Mouse (Mus musculus) heart, embryonic 11.5 days (tissue): ENCODE results near the gene Fgf16. TPM values are rescaled to one million over a fixed set of nuclear protein-coding genes. Genes with fewer than 3 reads are reported as not detected.
A peak's percentile ranks its signal among the peaks of the same experiment; 100 is the strongest.

Source experiments
- ATAC-seq: fragments of 200-750 bp; cut with Nextera tagmentation; replicated peaks from 2 replicates; pipeline ENCODE4 v1.8.0; 2017; ENCODE audit warnings: moderate library complexity; ENCODE audit not compliant: insufficient number of reproducible peaks, low FRiP score, low TSS enrichment
- H3K27ac ChIP-seq: fragments of 300-500 bp; sonication (generic); 2 replicates; pipeline ENCODE4 v1.5.1; 2014; ENCODE audit warnings: mild to moderate bottlenecking, low read depth, low read length
- H3K27me3 ChIP-seq: fragments of 300-500 bp; sonication (generic); 2 replicates; pipeline ENCODE4 v1.6.1; 2014; ENCODE audit warnings: mild to moderate bottlenecking, low read length, mixed read lengths; ENCODE audit not compliant: control insufficient read depth, insufficient read depth
- H3K36me3 ChIP-seq: fragments of 300-500 bp; sonication (generic); 2 replicates; pipeline ENCODE4 v1.6.1; 2014; ENCODE audit warnings: mild to moderate bottlenecking, low read length, moderate library complexity, mixed read lengths; ENCODE audit not compliant: control insufficient read depth, insufficient read depth
- H3K4me1 ChIP-seq: fragments of 300-500 bp; sonication (generic); 2 replicates; pipeline ENCODE4 v1.6.1; 2014; ENCODE audit warnings: low read length; ENCODE audit not compliant: control insufficient read depth, insufficient read depth
- H3K4me2 ChIP-seq: fragments of 300-500 bp; sonication (generic); 2 replicates; pipeline ENCODE4 v1.6.1; 2014; ENCODE audit warnings: mild to moderate bottlenecking, moderate library complexity
- H3K4me3 ChIP-seq: fragments of 300-500 bp; sonication (generic); 2 replicates; pipeline ENCODE4 v1.5.1; 2014; ENCODE audit warnings: low read depth, low read length
- H3K9ac ChIP-seq: fragments of 300-500 bp; sonication (generic); 2 replicates; pipeline ENCODE4 v1.6.1; 2014; ENCODE audit warnings: mild to moderate bottlenecking, low read depth, low read length, moderate library complexity
- H3K9me3 ChIP-seq: fragments of 300-500 bp; sonication (generic); replicated peaks from 2 replicates; pipeline ENCODE4 v1.6.1; 2016; ENCODE audit warnings: low read length; ENCODE audit not compliant: control insufficient read depth
- WGBS: fragments of 180-500 bp; shearing (Covaris S2); extraction: QIAGEN DNeasy Blood & Tissue Kit; methylation state at CpG from one replicate; pipeline ENCODE4 v1.1.7; 2014; ENCODE audit not compliant: insufficient replicate concordance; 5-methylcytosine and 5-hydroxymethylcytosine counted together
- polyA plus RNA-seq: library from polyadenylated mRNA; unstranded; fragments of >200 nt; fragmentation: Nextera tagmentation; extraction: Ambion mirVana; gene quantifications from 2 replicates; pipeline ENCODE4 v1.2.1, GENCODE M21; 2014

The Fgf16 gene
- polyA plus RNA-seq, 1 experiment from 2014 or later = not detected

GRCm38 (mm10) chrX:105765005-105765706, 1.1 kb downstream of the Fgf16 start:
- no peak for ATAC-seq
- no peaks in the 10 kb centered on the region for H3K9me3 ChIP-seq
- peak overlapping the region; percentile 46 for H3K4me3 ChIP-seq
- peaks cover 34% of the 10 kb centered on the region for H3K27me3 ChIP-seq
- H3K4me1 ChIP-seq = peaks cover 3% of the 10 kb centered on the region; the same call in 1 of the 2 replicates
- peak overlapping the region; percentile 72 for H3K4me2 ChIP-seq
- no peaks in the 10 kb centered on the region for H3K36me3 ChIP-seq
- no peak overlapping the region for H3K9ac ChIP-seq
- 12% methylated on average over 25 of the region's 36 CpGs for WGBS
- H3K27ac ChIP-seq = no peak overlapping the region

DNA sequence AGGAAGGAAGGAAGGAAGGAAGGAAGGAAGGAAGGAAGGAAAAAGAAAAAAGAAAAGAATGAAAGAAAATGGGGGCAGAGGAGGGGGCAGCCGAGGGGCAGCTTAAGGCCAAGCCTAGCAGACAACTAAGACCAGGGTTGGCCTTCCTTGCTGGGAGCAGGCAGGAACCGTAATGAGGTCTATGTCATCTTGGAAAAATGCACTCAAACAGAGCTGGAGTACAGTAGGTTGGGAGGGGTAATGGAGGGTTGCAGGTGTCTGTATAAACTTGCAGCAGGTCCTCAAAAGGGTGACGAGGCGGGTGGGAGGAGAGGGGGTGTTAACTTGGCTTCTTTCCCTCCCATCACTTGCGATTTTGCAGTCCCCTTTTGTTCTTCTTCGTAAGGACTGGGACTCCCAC, 1.9 kb downstream of the Fgf16 start:
- 25% methylated on average over 6 of the region's 6 CpGs for whole genome bisulfite sequencing

GRCm38 (mm10) chrX:105767177-105767764, 3.2 kb downstream of the Fgf16 start:
- H3K27me3 ChIP-seq = peaks cover 35% of the 10 kb centered on the region
- H3K9me3 ChIP-seq = no peaks in the 10 kb centered on the region
- H3K4me3 ChIP-seq = no peak overlapping the region
- no peaks in the 10 kb centered on the region for H3K36me3 ChIP-seq
- H3K4me2 ChIP-seq = no peak overlapping the region
- no peak for ATAC-seq
- H3K4me1 ChIP-seq = peaks cover 3% of the 10 kb centered on the region; the same call in 1 of the 2 replicates
- no peak overlapping the region for H3K27ac ChIP-seq
- no peak overlapping the region for H3K9ac ChIP-seq
- WGBS = 28% methylated on average over 9 of the region's 9 CpGs

More for the DNA sequence above, 1.9 kb downstream of the Fgf16 start:
- Histone ChIP-seq H3K4me2 (no peak overlapping the region), H3K27me3 (peaks cover 36% of the 10 kb centered on the region), H3K4me3 (no peak overlapping the region), H3K4me1 (peaks cover 3% of the 10 kb centered on the region; the same call in 1 of the 2 replicates), H3K27ac (no peak overlapping the region), H3K9me3 (no peaks in the 10 kb centered on the region), H3K36me3 (no peaks in the 10 kb centered on the region), H3K9ac (no peak overlapping the region)
- ATAC-seq = no peak

DNA sequence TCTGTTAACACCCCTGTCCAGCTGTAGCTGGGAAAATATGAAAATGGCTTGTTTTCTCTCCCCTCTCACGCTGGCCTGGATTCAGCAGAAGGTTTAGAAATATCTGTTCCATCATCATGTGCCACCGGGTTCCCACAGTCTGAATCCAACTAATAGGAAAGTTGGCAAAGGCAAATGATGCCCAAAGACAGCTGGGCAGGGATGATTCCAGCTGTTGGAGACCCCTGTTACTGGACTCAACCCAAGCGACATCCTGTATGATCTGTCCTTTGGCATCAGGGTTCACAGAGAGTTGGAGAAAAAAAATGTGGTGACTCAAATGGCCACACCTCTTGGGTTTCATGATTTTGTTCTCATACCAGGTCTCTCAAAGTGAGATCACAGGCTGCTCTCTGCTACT, 3.9 kb downstream of the Fgf16 start:
- H3K36me3 ChIP-seq = no peaks in the 10 kb centered on the region
- H3K27me3 ChIP-seq = peaks cover 29% of the 10 kb centered on the region
- peaks cover 3% of the 10 kb centered on the region; the same call in 1 of the 2 replicates for H3K4me1 ChIP-seq
- H3K4me2 ChIP-seq = no peak overlapping the region
- WGBS = 74% methylated on average over 3 of the region's 3 CpGs
- H3K4me3 ChIP-seq = no peak overlapping the region
- no peak for ATAC-seq
- no peak overlapping the region for H3K9ac ChIP-seq
- H3K9me3 ChIP-seq = no peaks in the 10 kb centered on the region
- no peak overlapping the region for H3K27ac ChIP-seq

DNA sequence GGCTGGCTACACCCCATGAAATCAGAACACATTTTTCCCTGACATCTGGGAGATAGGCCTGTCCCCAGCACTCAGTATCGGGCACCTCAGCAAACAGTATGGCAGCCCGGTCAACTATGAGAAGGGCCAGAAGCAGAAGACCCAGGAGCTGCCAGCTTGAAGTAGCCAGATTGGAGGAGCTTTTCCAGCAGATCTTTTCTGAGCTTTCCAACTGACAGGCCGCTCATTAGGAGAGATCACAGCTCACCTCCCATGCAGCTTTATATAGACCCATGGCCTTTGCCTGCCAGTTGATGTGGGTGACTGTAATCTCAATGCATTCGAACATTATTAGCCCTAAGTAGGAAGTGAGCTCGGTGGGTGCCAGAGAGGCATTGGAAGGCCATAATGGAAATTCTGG, 9.2 kb downstream of the Fgf16 start:
- no peak for ATAC-seq
- 67% methylated on average over 5 of the region's 5 CpGs for WGBS
- no peak overlapping the region for H3K27ac ChIP-seq

DNA sequence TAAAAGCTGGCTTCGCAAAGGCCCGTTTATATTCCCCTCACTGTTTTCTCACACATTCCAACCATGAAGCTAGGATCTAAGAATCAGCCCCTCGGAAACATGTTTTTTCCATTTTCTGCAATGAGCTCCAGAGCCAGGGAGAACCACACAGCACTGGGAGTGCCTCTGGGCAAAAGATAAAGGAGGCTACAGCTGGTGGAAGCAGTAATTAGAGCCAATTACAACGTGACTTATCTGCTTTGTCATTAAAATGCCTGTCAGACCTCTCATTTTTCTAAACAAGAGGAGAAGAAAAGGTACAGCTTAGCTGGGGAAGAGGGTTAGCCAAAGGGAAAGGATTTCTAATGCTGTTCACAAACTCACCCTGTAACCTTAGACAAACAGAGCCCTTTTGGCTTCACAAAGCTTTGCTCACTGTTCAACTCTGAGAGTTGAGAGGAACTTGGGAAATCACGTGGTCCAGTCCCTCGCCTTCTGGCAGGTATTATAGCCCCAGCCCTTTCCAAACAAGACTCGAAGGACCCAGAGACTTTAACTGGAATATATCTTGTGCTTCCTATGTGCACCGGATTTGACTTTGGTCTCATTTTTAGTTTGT, 30.8 kb downstream of the Fgf16 start:
- H3K4me1 ChIP-seq = no peaks in the 10 kb centered on the region
- H3K9me3 ChIP-seq = no peaks in the 10 kb centered on the region
- no peak overlapping the region for H3K9ac ChIP-seq
- no peak overlapping the region for H3K27ac ChIP-seq
- no peak for ATAC-seq
- H3K36me3 ChIP-seq = no peaks in the 10 kb centered on the region
- H3K4me2 ChIP-seq = no peak overlapping the region
- H3K27me3 ChIP-seq = no peaks in the 10 kb centered on the region
- 54% methylated on average over 8 of the region's 8 CpGs for WGBS
- no peak overlapping the region for H3K4me3 ChIP-seq

More for the DNA sequence above, 9.2 kb downstream of the Fgf16 start:
- no peak overlapping the region for H3K4me2 ChIP-seq
- no peaks in the 10 kb centered on the region for H3K4me1 ChIP-seq
- H3K9ac ChIP-seq = no peak overlapping the region
- peaks cover 3% of the 10 kb centered on the region; the same call in 1 of the 2 replicates for H3K27me3 ChIP-seq
- H3K36me3 ChIP-seq = no peaks in the 10 kb centered on the region
- H3K9me3 ChIP-seq = no peaks in the 10 kb centered on the region
- no peak overlapping the region for H3K4me3 ChIP-seq

- whole genome bisulfite sequencing = 63% methylated on average over 5 of the region's 5 CpGs
- ATAC-seq = no peak
Observed at GRCm38 (mm10) chrX:105824462-105824861, 60.4 kb downstream of the Fgf16 start.

More at GRCm38 (mm10) chrX:105824462-105824861, 60.4 kb downstream of the Fgf16 start:
- H3K4me1 ChIP-seq = no peaks in the 10 kb centered on the region
- no peak overlapping the region for H3K27ac ChIP-seq
- H3K4me2 ChIP-seq = no peak overlapping the region
- no peaks in the 10 kb centered on the region for H3K27me3 ChIP-seq
- H3K9me3 ChIP-seq = no peaks in the 10 kb centered on the region
- H3K36me3 ChIP-seq = no peaks in the 10 kb centered on the region
- no peak overlapping the region for H3K4me3 ChIP-seq
- no peak overlapping the region for H3K9ac ChIP-seq
